In the genomic region with DNA sequence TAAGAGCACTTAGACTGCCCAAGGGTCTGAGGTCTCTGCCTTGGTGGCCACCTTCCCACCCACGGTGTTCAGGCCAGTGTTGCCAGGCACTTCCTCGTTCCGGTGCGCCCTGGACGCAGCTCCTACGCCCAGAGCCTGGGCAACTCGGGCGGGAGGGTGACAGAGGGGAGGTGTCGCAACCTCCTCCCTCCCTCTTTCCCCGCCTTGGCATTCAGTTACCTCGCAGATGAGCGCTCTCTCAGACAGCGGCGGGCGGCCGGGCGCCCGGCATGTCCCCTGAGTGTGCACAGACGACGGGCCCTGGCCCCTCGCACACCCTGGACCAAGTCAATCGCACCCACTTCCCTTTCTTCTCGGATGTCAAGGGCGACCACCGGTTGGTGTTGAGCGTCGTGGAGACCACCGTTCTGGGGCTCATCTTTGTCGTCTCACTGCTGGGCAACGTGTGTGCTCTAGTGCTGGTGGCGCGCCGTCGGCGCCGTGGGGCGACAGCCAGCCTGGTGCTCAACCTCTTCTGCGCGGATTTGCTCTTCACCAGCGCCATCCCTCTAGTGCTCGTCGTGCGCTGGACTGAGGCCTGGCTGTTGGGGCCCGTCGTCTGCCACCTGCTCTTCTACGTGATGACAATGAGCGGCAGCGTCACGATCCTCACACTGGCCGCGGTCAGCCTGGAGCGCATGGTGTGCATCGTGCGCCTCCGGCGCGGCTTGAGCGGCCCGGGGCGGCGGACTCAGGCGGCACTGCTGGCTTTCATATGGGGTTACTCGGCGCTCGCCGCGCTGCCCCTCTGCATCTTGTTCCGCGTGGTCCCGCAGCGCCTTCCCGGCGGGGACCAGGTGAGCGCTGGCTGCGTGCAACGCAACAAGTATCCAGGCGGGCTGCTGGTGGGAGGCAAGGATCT, we compare ENCODE assay signal across 8 mouse cellular contexts. TPM values are rescaled to one million over a fixed set of nuclear protein-coding genes. Genes with fewer than 3 reads are reported as not detected.
DNase-seq lines count a peak whose midpoint lies in the region; ATAC-seq and TF ChIP-seq lines count a peak whose summit lies in the region.

Ffar4 (plus strand) TSS at position 214 of the 901 bp plus-strand sequence.

- peak within 1 kb of the TSS; percentile 74 for H3K4me2 ChIP-seq in neural tube, embryonic 15.5 days

- no peaks in the 10 kb centered on the region for H3K27me3 ChIP-seq in kidney, adult 2 months (replicated peaks; ENCODE audit: control insufficient read depth, insufficient read depth, low read length)
- peaks cover 40% of the 10 kb centered on the region for H3K27me3 ChIP-seq in neural tube, embryonic 15.5 days (replicated peaks)

- H3K36me3 ChIP-seq in kidney, adult 2 months (ENCODE audit: control insufficient read depth, insufficient read depth, low read length) = no peaks in the 10 kb centered on the region
- no peaks in the 10 kb centered on the region for H3K36me3 ChIP-seq in neural tube, embryonic 15.5 days

- DNase-seq in kidney, postnatal 4 days = peak; percentile 20 to 43
- no peak for DNase-seq in kidney, adult 2 months
- peak; percentile 85 for DNase-seq in lung, adult 18-20 months
- DNase-seq in ovary, postnatal 14 days (ENCODE audit: low spot score) = no peak
- no peak for DNase-seq in spleen, adult 18-20 months

- no peak for TF ChIP-seq POLR2A in kidney, adult 2 months (IDR thresholded peaks at IDR 0.05; ENCODE audit: low read depth, low read length)
- 0 out of 2 replicates have a peak, but pooled peaks have one; percentile 11 for TF ChIP-seq POLR2A in bone marrow, adult 2 months (IDR thresholded peaks at IDR 0.05; ENCODE audit: borderline replicate concordance, control insufficient read depth, low read depth, low read length)

- no peak within 1 kb of the TSS; the same call in 1 of the 2 replicates for H3K4me3 ChIP-seq in kidney, adult 2 months (ENCODE audit: insufficient read depth, low read depth, low read length)
- H3K4me3 ChIP-seq in bone marrow, adult 2 months (replicated peaks; ENCODE audit: control insufficient read depth, low read depth, low read length) = peak within 1 kb of the TSS; percentile 40
- peak within 1 kb of the TSS; percentile 39 for H3K4me3 ChIP-seq in neural tube, embryonic 15.5 days (replicated peaks)

- H3K9ac ChIP-seq in neural tube, embryonic 15.5 days (replicated peaks) = peak within 1 kb of the TSS; percentile 18; the same call in 1 of the 2 replicates

- no peaks in the 10 kb centered on the region for H3K4me1 ChIP-seq in kidney, adult 2 months (ENCODE audit: control insufficient read depth, insufficient read depth, low read length)
- no peaks in the 10 kb centered on the region; the same call in 1 of the 2 replicates for H3K4me1 ChIP-seq in bone marrow, adult 2 months (ENCODE audit: control insufficient read depth, insufficient read depth, low read length)
- peaks cover 12% of the 10 kb centered on the region for H3K4me1 ChIP-seq in neural tube, embryonic 15.5 days

- H3K9me3 ChIP-seq in neural tube, embryonic 15.5 days (replicated peaks) = no peaks in the 10 kb centered on the region

- H3K27ac ChIP-seq in kidney, adult 2 months (ENCODE audit: insufficient read depth, low read depth, low read length) = no peak within 1 kb of the TSS
- H3K27ac ChIP-seq in bone marrow, adult 2 months (ENCODE audit: control insufficient read depth, insufficient read depth, low read depth, low read length, poor library complexity) = no peak within 1 kb of the TSS
- no peak within 1 kb of the TSS for H3K27ac ChIP-seq in neural tube, embryonic 15.5 days (replicated peaks)

- no peak for TF ChIP-seq CTCF in kidney, adult 2 months (conservative IDR thresholded peaks at IDR 0.05; ENCODE audit: insufficient read depth, insufficient read length, low read depth, low read length)
- no peak for TF ChIP-seq CTCF in bone marrow, adult 2 months (IDR thresholded peaks at IDR 0.05; ENCODE audit: control insufficient read depth, insufficient read depth, low read length)

- 2% methylated on average over 77 of the region's 77 CpGs for WGBS in kidney, adult 2 months
- 1% methylated on average over 77 of the region's 77 CpGs for WGBS in bone marrow, adult 2 months
- WGBS in neural tube, embryonic 15.5 days = under 1% methylated on average over 77 of the region's 77 CpGs

- ATAC-seq in hematopoietic stem cell, adult 5-6 weeks (replicated peaks in 1 of 2; ENCODE audit: insufficient read depth in 1 of 2, low FRiP score in 2 of 2, low TSS enrichment in 1 of 2, low read depth in 1 of 2, poor library complexity in 2 of 2, severe bottlenecking in 2 of 2) = peak; percentile 37 to 51
- ATAC-seq in neural tube, embryonic 15.5 days (ENCODE audit: low FRiP score) = peak; percentile 43; the same call in 1 of the 2 replicates

RNA-seq across cellular contexts. Expression of gene Ffar4, which starts in this region (rescaled TPM):
- polyA plus RNA-seq in kidney, adult 2 months (2012; rRNA removed) = 1.8 and 2.2 TPM in 2 replicates
- polyA plus RNA-seq in bone marrow, adult 2 months (2011; ENCODE audit: insufficient read depth, insufficient read length, low replicate concordance, missing spikeins) = not detected in 2 replicates
- not detected in 2 replicates for total RNA-seq in hematopoietic stem cell, adult 5-6 weeks (2017)
- 0.18 and 1.9 TPM in 2 replicates for polyA plus RNA-seq in neural tube, embryonic 15.5 days (2015; fragmentation: Nextera tagmentation; extraction: Ambion mirVana)

Comparison
In these comparisons a context has a peak if more than half of its experiments do, and no peak if none do; other contexts are left out.
1. DNase-seq: peak in kidney, postnatal 4 days (2 of 2) and lung, adult 18-20 months (2 of 2); none in kidney, adult 2 months (single experiment), ovary, postnatal 14 days (single experiment) and spleen, adult 18-20 months (0 of 2).
2. Peak in ATAC-seq in hematopoietic stem cell, adult 5-6 weeks; RNA of the gene not detected or under 1 TPM.